Mouse (Mus musculus) erythroblast, adult 5-6 weeks (primary cell): ENCODE data around the gene Usp16. TPM values are rescaled to one million over a fixed set of nuclear protein-coding genes. Genes with fewer than 3 reads are reported as not detected.

ENCODE experiments used
- ATAC-seq: replicated peaks from 2 replicates; pipeline ENCODE4 v1.8.0; 2016; ENCODE audit warnings: moderate number of reproducible peaks, mild to moderate bottlenecking, moderate TSS enrichment, inconsistent platforms; ENCODE audit not compliant: poor library complexity, low FRiP score, severe bottlenecking
- total RNA-seq, 2 experiments: library from RNA; stranded (forward) in 1 of 2; stranded (reverse) in 1 of 2; fragments of 150-400 nt in 1 of 2; fragments of 200-764, 138-1000 nt in 1 of 2; gene quantifications; 2 replicates each; pipeline versions ENCODE4 v1.2.3 to v1.2.4; 2015 to 2017; ENCODE audit warnings: low replicate concordance in 2 of 2

The Usp16 gene
- total RNA-seq (2015; ENCODE audit: low replicate concordance), result 14.4 and 52.5 TPM in 2 replicates
- total RNA-seq (2017; ENCODE audit: low replicate concordance), result 9.0 and 14.2 TPM in 2 replicates

DNA sequence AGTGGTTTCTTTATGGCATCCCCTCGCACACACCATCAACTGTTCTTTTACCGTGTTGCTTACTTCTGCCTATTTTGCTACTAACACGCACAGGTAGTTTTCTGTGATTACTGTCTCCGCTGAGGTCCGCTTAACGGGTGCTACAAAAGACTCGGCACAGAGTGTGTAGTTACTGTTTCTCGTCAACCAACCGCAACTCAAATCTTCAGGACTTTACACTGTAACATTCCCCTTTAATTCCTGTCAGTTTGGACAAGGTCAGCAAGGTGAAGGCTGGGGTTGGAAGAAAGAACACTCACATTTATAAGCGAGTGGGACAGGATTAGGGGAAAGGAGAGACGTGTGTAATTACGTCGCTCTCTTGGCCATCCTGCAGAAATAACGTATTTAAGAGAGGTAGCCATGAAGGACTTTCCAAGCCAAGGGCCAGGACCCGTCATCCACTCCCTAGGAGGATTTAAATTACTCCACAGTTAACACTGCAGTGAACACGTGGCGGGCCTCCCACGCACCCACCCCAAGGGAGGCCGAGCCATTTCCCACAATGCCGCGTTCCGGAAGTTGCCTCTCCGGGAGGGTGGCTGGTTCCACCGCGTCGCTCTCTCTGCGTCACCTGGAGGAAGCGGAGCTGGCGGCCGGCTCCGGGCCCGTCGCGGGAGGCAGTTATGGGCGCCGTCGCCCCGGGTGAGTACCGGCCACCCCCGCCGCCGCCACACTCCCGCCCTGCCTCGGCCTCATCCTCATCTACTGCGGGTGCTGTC is at the start of gene Usp16:
TSS of gene Usp16 (plus strand) at position 285 of the 761 bp plus-strand sequence.
- peak; percentile 98 for ATAC-seq

DNA sequence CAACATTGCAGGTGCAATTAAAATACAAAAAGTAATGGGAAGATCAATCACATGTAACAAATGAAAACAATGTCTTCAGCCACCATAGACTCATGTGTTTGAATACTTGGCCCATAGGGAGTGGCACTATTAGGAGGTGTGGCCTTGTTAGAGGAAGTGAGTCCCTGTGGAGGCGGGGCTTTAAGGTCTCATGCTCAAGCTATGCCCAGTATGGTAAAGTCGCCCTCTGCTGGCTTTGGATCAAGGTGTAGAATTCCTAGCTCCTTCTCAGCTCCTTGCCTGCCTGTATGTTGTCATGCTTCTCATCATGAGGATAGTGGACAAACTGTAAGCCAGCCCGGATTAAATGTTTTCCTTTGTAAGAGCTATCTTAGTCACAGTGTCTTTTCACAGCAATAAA is 49.5 kb upstream of the Usp16 start:
- ATAC-seq, result peak; percentile 92

DNA sequence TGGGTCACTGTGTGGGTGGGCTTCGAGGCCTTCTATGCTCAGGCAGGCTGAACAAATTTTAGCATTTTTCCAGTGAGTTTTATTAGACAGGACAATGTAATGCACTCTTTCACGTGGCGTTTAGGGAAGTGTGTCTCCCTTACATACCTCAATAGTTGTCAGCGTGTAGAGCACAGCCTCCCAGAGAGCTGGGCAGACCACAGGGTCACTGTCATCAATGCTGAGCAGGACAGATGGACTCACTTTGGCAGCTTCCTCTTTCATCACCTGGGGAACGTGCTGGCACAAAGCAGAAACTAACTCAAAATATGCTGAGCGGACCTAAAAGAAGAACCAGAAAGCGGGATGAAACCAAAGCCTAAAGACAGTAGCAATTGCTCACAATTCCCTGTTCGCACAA is 33.8 kb upstream of the Usp16 start:
- ATAC-seq, result no peak

DNA sequence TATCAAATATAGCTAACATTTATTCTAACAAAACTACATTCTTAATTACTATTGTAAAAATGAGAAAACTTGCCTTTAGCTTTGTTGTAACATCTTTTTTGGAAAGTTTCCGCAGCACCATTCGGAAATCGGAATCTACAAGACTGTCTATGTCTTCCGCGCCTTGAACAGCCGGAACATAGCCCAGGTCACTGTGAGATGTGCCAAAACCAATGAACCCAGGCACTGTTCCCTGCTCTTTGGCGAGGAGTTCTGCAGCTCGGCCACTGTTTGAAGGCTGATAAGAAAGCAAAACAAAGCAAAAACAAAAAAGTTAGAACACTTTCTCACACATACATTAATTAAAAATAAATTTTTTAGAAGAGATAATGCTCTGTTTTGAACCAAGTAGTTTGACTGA is 27.0 kb upstream of the Usp16 start:
- ATAC-seq, result no peak

DNA sequence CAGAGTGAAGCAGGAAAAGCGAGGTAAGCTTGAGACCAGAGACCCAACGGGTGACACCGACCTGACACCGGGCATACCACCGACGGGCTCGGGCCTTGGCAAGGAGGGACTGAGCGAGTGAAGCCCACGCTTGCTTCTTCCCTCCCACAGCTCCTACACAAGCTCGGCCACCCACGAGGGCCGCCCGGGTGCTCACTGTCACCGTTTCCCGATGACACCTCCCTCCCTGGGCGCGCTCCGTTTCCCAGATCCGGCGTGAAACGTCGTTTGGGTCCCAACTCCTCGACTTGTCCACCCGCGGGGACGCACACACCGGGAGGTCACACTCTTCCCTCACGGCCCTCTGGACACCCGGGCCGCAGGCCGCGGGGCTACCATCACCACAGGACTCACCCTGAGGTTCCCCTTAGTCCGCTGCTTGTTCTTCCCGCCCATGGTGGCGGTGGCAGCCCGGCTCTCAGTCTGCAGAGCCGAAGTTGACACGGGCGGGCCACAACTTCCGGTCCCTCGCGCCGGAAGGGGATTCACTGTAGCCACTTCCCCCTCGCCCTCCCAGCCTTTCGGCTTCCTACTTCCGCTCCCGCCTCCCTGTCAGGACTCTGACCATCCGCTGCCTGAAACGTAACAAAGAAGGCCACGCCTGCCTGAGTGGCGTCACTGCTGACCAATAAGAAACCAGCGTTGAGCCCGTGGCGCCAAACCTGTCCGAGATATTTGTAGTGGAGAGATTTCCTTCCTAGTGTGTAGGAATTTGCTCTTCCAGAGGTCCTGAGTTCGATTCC is 22.3 kb upstream of the Usp16 start, which contains the start of gene Ltn1:
TSS of gene Ltn1 (minus strand) at position 580 of the 782 bp plus-strand sequence.
- ATAC-seq, result peak; percentile 100

DNA sequence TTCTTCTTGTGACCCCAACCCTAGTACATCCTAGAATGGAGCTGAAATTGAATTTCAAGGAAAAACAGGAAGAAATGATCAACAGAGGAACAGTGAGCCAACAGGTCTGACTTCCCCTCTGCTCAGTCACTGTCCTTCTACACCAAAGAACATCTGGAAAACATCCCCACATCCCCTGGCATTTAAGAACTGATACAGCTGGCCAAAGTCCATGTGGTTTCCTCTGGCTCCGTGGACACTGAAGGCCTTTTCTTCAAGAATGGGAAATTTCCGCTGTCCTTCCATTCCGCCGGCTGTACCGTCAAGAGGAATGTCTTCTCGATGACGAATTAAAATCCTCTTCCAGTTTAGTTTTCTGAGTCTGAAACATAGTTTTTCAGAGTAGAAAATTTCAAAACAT is 20.2 kb upstream of the Usp16 start:
- no peak for ATAC-seq

DNA sequence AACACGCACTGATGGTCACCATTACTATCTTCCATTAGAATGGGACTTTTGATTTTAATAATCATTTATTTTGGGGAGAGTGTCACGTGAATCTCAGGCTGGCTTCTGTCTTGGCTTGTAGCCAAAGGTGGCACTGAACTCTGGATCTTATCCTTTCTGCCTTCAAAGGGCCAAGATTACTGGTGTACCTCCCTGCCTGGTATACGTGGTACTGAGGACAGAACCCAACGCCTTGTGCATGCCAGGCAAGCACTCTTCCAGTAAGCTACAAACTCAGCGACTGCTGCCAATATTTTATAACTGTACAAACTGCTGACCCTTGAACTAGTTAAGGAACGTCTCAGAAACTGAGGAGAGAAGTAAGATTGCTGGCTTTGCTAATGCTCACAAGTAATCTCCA is 19.6 kb upstream of the Usp16 start:
- no peak for ATAC-seq

DNA sequence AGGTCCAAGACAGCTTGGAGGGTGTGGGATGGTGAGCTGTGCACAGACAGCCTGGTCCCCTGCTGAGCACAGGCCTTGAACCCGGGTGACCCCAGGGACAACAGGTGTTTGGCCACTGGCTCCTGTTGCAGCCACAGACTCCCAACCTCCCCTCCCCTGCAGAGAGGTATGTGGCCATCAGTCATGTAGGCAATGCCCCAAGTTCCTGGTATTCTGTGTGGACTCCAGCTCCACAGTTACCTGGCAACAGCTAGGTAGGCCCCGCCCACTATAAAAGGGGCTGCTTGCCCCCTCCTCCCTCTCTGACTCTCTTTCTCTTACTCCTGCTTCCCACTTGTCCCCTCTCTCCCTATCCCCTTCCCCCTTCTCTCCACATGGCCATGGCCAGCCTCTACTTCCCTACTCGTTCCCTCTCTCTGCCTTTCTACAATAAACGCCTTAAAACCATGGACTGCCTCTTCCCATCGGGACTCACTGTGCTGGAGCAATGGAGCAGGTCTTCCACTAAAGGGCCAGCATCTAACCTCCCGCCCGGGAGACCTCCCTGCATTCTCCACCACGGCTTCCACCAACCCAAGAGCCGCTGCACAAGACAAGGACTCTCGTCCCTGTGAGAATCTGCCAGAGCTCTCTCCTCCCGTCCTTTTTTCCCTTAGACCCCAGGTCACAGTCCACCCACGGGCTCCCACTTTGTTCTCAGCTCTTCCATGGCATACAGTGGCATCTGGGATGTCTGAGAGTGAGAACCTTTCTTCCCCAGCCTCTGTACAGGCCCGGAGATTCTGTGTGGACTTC is 18.9 kb upstream of the Usp16 start:
- ATAC-seq, result no peak

DNA sequence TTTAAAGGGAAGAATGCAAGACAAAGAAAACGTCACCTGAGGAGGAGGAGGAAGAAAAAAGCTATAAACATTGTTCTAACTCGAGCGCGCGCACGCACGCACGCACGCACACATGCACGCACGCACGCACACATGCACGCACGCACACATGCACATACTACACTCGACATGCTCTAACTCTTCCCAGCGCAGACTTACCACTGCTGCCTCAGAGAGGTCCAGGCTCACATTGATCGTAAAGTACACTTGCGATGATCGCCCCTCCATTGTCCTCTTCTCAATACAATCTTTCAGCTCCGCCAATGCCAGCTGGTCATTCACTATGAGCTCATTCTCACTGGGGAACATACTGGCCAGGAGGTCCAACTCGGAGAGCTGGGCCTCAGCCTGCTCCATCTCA is 17.4 kb upstream of the Usp16 start:
- no peak for ATAC-seq

DNA sequence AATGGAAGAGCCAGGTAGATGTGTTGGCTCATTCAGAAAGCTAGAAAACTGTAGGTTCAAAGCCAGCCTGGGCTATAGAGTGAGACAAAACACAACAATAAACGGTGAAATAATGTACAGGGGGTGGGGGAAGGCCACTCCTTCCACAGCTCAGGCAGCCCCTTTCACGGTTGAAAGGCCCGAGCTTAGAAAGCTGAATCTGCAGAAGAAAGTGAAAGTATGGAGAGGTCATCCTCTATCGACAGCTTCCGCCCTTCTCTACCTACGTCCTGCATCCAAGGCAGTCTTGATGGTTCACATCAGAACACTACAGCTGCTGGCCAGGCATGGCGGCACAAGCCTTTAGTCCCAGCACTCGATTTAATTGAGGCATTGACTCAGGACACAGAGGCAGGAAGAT is 15.8 kb upstream of the Usp16 start:
- no peak for ATAC-seq

DNA sequence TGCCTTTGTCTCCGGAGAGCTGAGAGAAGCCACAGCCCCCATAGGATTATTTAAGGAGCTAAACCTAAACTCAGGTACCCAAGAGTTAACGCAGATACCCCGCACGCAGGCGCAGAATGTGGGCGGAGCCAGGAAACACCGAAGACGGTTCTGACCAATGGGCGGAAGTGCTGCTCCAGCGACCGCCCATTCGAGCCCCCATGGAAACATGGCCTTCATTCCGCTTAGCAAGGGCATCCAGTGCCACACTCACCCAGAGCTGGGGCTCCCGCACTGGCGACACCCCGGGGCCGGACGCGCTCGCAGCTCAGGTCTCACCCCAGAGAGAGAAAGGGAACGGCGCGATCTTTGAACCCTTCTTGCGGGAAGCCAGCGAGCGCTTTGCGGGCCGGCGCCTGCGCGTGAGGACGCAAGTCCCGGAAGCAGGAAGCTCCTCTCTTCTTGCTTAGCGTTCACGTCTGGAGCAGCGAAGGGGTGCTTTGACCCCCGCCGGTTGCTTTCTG is 14.3 kb upstream of the Usp16 start, which contains the start of gene Rwdd2b:
TSS of gene Rwdd2b (minus strand) at position 390 of the 503 bp plus-strand sequence.
- peak; percentile 97 for ATAC-seq

DNA sequence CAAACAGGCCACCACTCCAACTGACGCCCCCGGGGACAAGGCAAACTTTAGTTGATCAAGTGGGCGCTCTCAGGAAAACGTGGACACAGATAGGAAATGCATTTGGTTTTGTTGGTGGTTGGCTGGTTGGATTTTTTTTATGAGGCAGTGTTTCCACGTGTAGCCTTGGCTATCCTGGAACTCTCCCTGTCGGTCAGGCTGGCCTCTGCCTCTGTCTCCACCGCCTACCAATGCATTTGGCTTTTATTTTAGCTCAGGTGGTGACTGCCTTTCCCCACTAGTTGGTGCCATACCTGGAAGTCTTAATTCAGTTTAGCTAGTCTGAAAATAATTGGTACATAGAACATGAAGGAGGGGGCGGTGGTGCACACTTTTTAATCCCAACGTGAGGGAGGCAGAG is 13.4 kb upstream of the Usp16 start:
- ATAC-seq, result 0 out of 2 replicates have a peak, but pooled peaks have one; percentile 39

DNA sequence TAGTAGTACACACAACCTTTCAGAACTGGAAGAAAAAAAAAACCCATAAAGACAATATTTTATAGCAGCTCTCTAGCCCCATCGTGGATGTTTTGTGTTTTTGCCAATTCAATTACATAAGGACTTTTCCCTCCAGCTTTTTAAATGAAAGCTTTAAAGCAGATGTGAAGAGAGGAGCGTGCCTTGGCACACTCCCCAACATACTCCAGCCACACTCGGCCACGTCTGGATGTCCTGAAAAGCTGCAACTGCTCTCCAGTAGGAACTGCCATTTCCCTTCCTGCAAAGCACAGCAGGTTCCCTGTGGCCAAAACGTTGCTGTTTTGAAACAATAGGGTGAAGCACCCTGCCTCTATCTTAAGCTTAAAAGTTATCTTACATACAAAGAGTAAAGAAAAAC is 12.2 kb upstream of the Usp16 start:
- no peak for ATAC-seq

DNA sequence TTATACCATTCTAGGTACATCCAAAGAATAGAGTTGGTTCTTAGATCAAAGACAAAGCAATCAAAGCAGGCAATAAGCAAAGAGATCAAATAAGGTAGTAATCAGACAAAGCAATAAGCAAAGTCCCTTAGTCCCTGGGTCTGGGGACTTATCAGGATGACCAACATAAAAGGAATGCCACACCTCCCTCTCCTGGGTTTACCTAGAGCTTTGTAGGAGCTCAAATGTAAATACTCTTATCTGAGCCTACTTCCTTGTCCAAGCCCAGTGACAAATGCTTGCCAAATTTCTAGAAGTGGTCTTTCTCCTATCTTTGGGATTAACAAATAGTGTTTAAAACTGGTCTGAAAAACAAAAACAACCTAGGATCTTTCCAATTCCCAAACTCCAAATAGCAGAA is 11.3 kb upstream of the Usp16 start:
- ATAC-seq, result no peak

DNA sequence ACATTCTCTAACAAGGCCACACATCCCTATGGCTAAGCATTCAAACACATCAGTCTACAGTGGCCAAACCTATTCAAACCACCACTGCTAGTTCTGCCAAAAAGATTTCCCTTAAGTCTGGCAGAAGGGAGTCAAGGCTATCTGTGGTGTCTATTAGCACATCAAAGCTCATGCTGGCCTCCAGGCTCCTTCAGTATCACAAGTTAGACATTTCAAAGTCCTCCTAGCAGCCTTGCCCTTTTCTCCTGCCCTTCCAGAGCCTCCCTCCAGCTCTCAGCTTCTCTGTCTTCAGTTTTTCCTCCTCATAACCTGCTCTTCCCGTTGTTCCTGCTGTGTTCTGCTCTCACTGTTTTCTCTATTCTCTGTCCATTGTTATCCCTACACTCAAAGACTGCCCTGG is 10.4 kb upstream of the Usp16 start:
- no peak for ATAC-seq

DNA sequence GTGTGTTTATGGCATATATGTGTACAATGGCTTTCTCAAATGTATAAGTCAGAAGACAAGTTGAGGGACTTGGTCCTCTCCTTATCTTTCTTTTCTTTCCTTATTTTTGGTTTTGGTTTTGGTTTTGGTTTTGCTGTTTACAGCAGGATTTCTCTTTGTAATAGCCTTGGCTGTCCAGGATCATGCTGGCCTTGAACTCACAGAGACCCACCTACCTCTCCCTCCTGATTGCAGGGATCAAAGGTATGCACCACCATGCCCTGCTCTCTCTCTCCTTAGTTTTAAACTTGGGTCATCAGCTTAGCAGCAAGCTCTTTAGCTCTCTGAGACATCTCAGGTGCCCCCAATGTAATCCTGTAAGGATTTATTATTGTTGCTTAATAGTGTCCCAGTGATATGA is 9.4 kb upstream of the Usp16 start:
- no peak for ATAC-seq

DNA sequence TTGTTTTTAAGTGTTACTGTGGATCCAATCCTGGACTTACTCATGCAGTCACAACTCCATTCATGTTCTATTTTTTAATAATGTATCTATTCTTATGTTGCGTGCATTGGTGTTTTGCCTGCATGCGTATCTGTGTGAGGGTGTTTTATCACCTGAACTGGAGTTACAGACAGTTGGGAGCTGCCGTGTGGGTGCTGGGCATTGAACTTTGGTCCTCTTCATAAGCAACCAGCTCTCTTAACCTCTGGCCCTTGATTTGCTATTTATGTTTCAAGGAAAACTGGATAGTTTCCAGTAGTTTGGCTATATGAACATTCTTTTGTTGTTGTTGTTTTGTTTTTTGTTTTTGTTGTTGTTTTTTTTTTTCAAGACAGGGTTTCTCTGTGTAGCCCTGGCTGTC is 9.0 kb upstream of the Usp16 start:
- ATAC-seq, result no peak

DNA sequence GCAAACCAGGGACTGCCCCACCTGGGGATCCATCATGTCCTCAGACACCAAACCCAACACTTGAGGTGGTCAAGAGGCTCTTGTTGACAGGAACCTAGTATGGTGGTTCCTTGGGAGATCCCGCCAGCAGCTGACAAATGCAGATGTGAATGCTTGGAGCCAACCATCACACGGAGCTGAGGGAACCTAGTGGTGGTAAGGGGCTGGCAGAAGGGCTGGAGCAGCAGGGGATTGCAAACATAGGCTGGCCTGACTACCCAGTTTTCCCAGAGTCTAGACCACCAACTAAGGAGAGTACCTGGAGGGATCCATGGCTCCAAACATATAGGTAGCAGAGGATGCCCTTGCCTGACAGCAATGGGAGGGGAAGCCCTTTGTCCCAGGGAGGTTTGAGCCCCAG is 1.3 kb upstream of the Usp16 start:
- ATAC-seq, result no peak

DNA sequence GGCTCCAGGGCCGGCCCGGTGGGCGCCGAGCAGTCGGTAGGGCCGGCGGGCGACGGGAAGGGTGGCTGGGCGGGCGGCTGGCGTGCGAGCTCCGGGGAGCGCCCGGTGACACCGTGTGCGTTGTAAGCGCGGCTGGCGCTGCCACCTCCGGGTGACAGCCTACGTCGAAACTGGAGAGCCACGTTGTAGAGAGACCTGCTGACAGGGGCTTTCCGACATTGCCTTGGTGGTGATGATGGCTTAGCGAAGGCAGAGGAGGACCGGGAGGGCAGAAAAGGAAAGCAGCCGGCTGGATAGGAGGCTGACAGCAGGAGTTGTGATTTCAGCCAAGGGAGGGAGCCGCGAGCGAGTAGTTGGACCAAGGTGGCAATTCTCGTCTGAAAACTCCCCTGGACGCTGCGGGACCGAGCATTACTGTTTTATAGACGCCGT is 693 bp downstream of the Usp16 start:
- peak; percentile 76 for ATAC-seq

DNA sequence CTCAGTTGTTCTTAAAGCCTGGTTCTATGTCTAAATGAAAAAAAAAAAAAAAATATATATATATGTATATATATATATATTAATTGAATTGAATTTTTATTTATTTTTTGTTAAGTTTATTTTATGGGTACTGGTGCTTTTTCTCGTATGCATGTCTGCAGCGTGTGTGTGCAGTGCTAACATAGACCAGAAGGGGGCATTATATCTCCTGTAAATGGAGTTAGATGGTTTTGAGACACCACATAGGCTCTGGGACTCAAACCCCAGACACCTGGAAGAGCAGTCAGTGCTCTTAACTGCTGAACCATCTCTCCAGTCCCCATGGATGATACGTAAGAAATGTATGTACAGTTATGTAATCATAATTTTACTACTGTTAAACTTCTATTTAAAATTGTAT is 4.2 kb downstream of the Usp16 start:
- no peak for ATAC-seq
